Mouse (Mus musculus): Measurements from ENCODE around the gene Tmem63c. TPM values are rescaled to one million over a fixed set of nuclear protein-coding genes. Genes with fewer than 3 reads are reported as not detected.

The Tmem63c gene
- total and polyA plus RNA-seq, 3 experiments: 0.04 TPM; not detected in 2

DNA sequence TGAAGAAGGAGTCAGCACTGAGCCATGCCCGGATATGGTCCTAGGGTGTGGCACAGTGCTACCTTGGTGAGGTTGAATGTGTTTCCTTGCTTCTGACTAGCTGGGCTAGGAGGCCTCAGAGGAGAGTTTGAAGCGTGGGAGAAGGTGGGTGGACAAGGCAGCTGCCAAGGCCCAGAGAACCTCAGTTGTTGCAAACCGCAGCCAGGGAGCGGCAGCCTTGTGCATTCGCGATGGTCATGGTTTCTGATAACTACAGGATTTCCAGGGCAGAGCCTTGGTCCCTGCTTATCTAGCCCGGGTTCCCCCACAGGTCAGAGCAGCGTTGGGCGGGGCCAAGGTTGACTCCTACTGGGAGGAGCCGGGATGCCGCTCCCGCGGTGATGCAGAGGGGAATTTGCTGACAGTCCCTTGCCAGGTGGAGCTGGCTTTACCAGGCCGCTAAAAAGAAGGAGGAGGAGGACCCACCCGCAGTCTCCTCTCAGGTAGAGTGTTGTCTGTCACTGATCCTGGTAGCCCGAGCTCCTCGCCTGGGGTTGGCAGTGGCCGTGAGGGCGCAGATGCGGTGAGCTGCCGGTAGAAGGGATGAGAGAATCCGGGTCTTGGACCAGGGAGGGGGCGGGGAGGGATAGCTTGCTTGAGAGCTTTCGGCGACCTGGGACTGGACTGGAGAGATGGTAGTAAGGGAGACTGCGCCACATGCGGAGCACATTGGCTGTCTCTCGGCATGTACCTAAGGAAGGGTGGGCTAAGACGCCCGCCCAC lies 5.2 kb downstream of the Tmem63c start:
- Histone ChIP-seq H3K9me3 (replicated peaks; ENCODE audit: insufficient read depth, low read length) (no peaks in the 10 kb centered on the region), H3K36me3 (ENCODE audit: control insufficient read depth in 1 of 2, insufficient read depth in 2 of 2, low read length in 2 of 2) (peaks cover 0 to 2% of the 10 kb centered on the region in 2 experiments; a peak in 1 of 4 replicates), H3K27me3 (ENCODE audit: control insufficient read depth in 1 of 2, insufficient read depth in 2 of 2, low read length in 2 of 2) (peaks cover 0 to 7% of the 10 kb centered on the region in 2 experiments; a peak in 3 of 4 replicates), H3K27ac (ENCODE audit: control insufficient read depth, low read depth, low read length) (no peak overlapping the region), H3K4me3 (ENCODE audit: control insufficient read depth in 1 of 2, insufficient read depth in 1 of 2, low read depth in 2 of 2, low read length in 2 of 2) (no peak overlapping the region), H3K4me1 (ENCODE audit: control insufficient read depth in 1 of 2, insufficient read depth in 2 of 2, low read length in 2 of 2) (peaks cover 0 to 8% of the 10 kb centered on the region in 2 experiments; a peak in 3 of 4 replicates), H3K79me2 (ENCODE audit: control insufficient read depth, insufficient read depth, low read length, poor library complexity) (no peaks in the 10 kb centered on the region), H3K9ac (ENCODE audit: control insufficient read depth, low read depth, low read length, poor library complexity, severe bottlenecking) (no peak overlapping the region)
- DNase-seq (ENCODE audit: low read depth, low spot score): peak; percentile 40
- no peak for TF ChIP-seq RCOR1 (IDR thresholded peaks at IDR 0.05; ENCODE audit: low read depth, low read length)
- TF ChIP-seq POLR2A (IDR thresholded peaks at IDR 0.05; ENCODE audit: control insufficient read depth in 1 of 2, insufficient read depth in 1 of 2, low read depth in 1 of 2, low read length in 2 of 2, poor library complexity in 1 of 2): no peak
- TF ChIP-seq CTCF (IDR thresholded peaks at IDR 0.05 in 2 of 3, conservative IDR thresholded peaks at IDR 0.05 in 1 of 3; ENCODE audit: control insufficient read depth in 1 of 3, insufficient read depth in 1 of 3, low read depth in 2 of 3, low read length in 3 of 3, poor library complexity in 1 of 3, severe bottlenecking in 1 of 3): peak in 1 of 3 experiments; percentile 9; a peak in 1 of 6 replicates
- no peak for TF ChIP-seq ELF1 (IDR thresholded peaks at IDR 0.05; ENCODE audit: low read depth, low read length)
- no peak for TF ChIP-seq TAL1 (IDR thresholded peaks at IDR 0.05; ENCODE audit: low read length)
- TF ChIP-seq MAFK (IDR thresholded peaks at IDR 0.05; ENCODE audit: borderline replicate concordance, low read depth, low read length): no peak
- TF ChIP-seq ZKSCAN1 (IDR thresholded peaks at IDR 0.05; ENCODE audit: low read depth, low read length): no peak
- TF ChIP-seq TBP (IDR thresholded peaks at IDR 0.05; ENCODE audit: low read depth, low read length): no peak

DNA sequence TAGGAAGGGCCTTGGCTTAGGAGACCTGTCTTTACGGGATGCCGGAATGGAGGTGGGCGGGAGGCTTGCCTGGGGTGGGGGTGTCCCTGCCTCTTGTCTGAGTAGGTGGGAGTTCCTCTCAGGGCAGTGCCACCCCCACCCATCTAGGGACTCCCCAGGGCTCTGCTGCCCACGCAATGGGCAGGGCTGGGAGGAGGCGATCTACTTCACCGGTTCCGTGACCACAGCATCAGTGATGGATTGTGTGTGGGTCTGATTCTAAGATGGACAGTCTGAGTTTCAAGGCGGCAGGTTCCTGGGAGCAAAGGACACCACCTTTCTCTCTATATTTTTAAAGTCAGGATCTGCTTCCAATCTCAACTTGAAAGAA lies 5.7 kb downstream of the Tmem63c start:
- no peak overlapping the region for H3K27ac ChIP-seq (ENCODE audit: control insufficient read depth, low read depth, low read length)
- no peaks in the 10 kb centered on the region for H3K79me2 ChIP-seq (ENCODE audit: control insufficient read depth, insufficient read depth, low read length, poor library complexity)
- no peak overlapping the region for H3K4me3 ChIP-seq (ENCODE audit: control insufficient read depth in 1 of 2, insufficient read depth in 1 of 2, low read depth in 2 of 2, low read length in 2 of 2)
- no peaks in the 10 kb centered on the region for H3K9me3 ChIP-seq (replicated peaks; ENCODE audit: insufficient read depth, low read length)
- peaks cover 0 to 9% of the 10 kb centered on the region in 2 experiments; a peak in 3 of 4 replicates for H3K4me1 ChIP-seq (ENCODE audit: control insufficient read depth in 1 of 2, insufficient read depth in 2 of 2, low read length in 2 of 2)
- H3K27me3 ChIP-seq (ENCODE audit: control insufficient read depth in 1 of 2, insufficient read depth in 2 of 2, low read length in 2 of 2): peaks cover 0 to 7% of the 10 kb centered on the region in 2 experiments; a peak in 3 of 4 replicates
- peaks cover 0 to 2% of the 10 kb centered on the region in 2 experiments; a peak in 1 of 4 replicates for H3K36me3 ChIP-seq (ENCODE audit: control insufficient read depth in 1 of 2, insufficient read depth in 2 of 2, low read length in 2 of 2)
- no peak overlapping the region for H3K9ac ChIP-seq (ENCODE audit: control insufficient read depth, low read depth, low read length, poor library complexity, severe bottlenecking)
- no peak for DNase-seq (ENCODE audit: low read depth, low spot score)
- no peak for TF ChIP-seq MAX (IDR thresholded peaks at IDR 0.05; ENCODE audit: low read length)
- no peak for TF ChIP-seq ZC3H11A (IDR thresholded peaks at IDR 0.05; ENCODE audit: low read depth, low read length)
- TF ChIP-seq MXI1 (IDR thresholded peaks at IDR 0.05; ENCODE audit: low read depth, low read length): no peak
- TF ChIP-seq CHD2 (IDR thresholded peaks at IDR 0.05; ENCODE audit: low read length): no peak
- no peak for TF ChIP-seq SIN3A (IDR thresholded peaks at IDR 0.05; ENCODE audit: low read length)
- no peak for TF ChIP-seq MEF2A (IDR thresholded peaks at IDR 0.05; ENCODE audit: extremely low read depth, insufficient replicate concordance, low read depth, low read length, poor library complexity, severe bottlenecking)
- TF ChIP-seq RAD21 (IDR thresholded peaks at IDR 0.05; ENCODE audit: low read depth, low read length): no peak
- no peak for TF ChIP-seq CHD1 (IDR thresholded peaks at IDR 0.05; ENCODE audit: low read depth, low read length)
- no peak for TF ChIP-seq USF1 (IDR thresholded peaks at IDR 0.05; ENCODE audit: low read depth, low read length)
- no peak for TF ChIP-seq EP300 (IDR thresholded peaks at IDR 0.05; ENCODE audit: low read depth in 1 of 2, low read length in 2 of 2)
- no peak for TF ChIP-seq E2F4 (IDR thresholded peaks at IDR 0.05; ENCODE audit: borderline replicate concordance, low read depth, low read length)
- no peak for TF ChIP-seq MYB (IDR thresholded peaks at IDR 0.05; ENCODE audit: low read depth, low read length)
- TF ChIP-seq BHLHE40 (IDR thresholded peaks at IDR 0.05; ENCODE audit: borderline replicate concordance, low read depth, low read length): no peak

Measured in MEL (cell line).